Mouse (Mus musculus) cortical plate, adult 2 months (tissue): ENCODE data around the gene Brsk1.

Experiments used
- CTCF ChIP-seq: fragments of 200-500 bp; IDR thresholded peaks from 2 replicates; pipeline ENCODE4 v1.5.1; 2011; ENCODE audit warnings: mild to moderate bottlenecking, control low read depth, low read length; ENCODE audit not compliant: insufficient read depth; ENCODE audit errors: extremely low read depth
- POLR2A ChIP-seq: fragments of 200-500 bp; IDR thresholded peaks from 2 replicates; pipeline ENCODE4 v1.6.1; 2011; ENCODE audit warnings: mild to moderate bottlenecking, low read length, control low read depth; ENCODE audit not compliant: insufficient read depth; ENCODE audit errors: extremely low read depth

- no peak for TF ChIP-seq CTCF
- TF ChIP-seq POLR2A = no peak
Observed at GRCm38 (mm10) chr7:4723508-4723907, 33.1 kb downstream of the Brsk1 start.
